Mouse (Mus musculus): ENCODE data around the gene Rap1gap2.

DNA sequence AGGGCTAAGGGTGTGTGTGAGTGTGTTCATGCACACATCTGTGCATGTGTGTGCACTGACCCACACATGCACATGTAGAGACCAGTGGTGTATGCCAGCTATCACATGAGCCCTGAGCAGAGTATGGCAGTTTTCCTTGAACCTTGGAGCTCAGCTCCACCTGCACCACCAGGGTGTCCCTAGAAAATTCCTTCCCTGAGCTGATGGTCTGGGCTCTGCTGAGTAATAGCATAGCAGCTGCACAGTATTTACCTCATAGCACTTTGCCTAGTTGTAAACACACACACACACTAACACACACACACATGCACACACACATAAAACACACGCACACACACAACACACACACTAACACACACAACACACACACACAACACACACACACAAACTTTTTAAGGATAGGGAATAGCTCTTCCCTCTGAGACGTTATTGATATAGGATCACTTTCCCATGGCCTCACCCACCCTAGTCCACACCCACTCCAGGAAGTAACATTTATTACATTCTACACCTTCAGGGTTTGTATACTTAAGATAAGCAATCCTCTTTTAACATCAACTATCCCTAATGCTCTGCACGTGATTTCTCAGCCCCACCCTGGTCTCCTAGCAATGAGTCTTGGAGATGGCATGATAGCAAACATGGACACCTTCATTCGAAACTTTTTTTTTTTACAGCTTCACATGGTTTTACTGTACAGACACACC lies 13.3 kb downstream of the Rap1gap2 start:
- TF ChIP-seq POLR2A (IDR thresholded peaks at IDR 0.05; ENCODE audit: borderline replicate concordance, control insufficient read depth, low read depth, low read length) (no peak), CTCF (IDR thresholded peaks at IDR 0.05; ENCODE audit: control insufficient read depth, insufficient read depth, low read length) (no peak)
